In the genomic region with DNA sequence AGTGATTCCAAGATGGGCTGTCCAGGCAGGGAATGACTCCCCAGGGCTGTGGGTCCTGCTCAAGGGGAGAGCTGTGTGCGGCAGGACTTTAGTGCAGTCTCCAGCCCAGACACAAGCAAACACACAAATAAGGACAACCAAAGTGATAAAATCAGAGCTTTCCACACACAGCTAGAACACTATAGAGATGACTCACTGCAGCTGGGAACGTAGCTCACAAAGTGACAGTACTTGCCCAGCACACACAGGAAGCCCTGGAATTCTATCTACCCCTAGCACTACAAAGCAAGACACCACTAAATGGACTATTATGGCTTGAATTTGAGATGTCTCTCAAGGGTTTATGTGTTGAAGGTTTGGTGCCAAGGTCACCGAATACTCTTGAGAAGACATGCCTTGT, we compare ENCODE assay signal across 22 mouse cellular contexts.
"Had no signal": no experiment of that assay in that cellular context is flagged by ENCODE, and none has a peak within 500 bp of the region (broad histone marks: within the 10 kb centered on the region; RNA-seq: fewer than 3 reads in every experiment).

No protein-coding gene starts in this region.

- H3K36me3 ChIP-seq: heart, embryonic 10.5 days; heart, embryonic 12.5 days; hindbrain, embryonic 13.5 days; hindbrain, embryonic 15.5 days; kidney, embryonic 15.5 days; limb, embryonic 10.5 days; limb, embryonic 12.5 days; liver, embryonic 13.5 days; liver, embryonic 15.5 days had no signal

- DNase-seq: gastrocnemius, postnatal 14 days; gastrocnemius, postnatal 36 days; heart, adult 18-20 months; heart, postnatal 10 days; kidney, adult 11 months; kidney, adult 2 months; kidney, adult 9 months; kidney, postnatal 14 days; kidney, postnatal 36 days; liver; liver, embryonic 13.5 days had no signal

- H3K4me3 ChIP-seq: heart, embryonic 10.5 days; heart, embryonic 12.5 days; hindbrain, embryonic 13.5 days; hindbrain, embryonic 15.5 days; kidney, embryonic 15.5 days; left cerebral cortex, adult 2 months; limb, embryonic 10.5 days; limb, embryonic 12.5 days; liver, embryonic 13.5 days; liver, embryonic 15.5 days had no signal

- H3K27me3 ChIP-seq: heart, embryonic 12.5 days; hindbrain, embryonic 13.5 days; hindbrain, embryonic 15.5 days; kidney, embryonic 15.5 days; limb, embryonic 12.5 days had no signal

- ATAC-seq: hindbrain, postnatal 0 days; intestine, embryonic 16.5 days had no signal
